Mouse (Mus musculus): Measurements from ENCODE around the gene Slc38a1. TPM values are rescaled to one million over a fixed set of nuclear protein-coding genes. Genes with fewer than 3 reads are reported as not detected.

Gene Slc38a1
- 79.8 and 83.8 TPM in 2 replicates for polyA plus RNA-seq (2012; rRNA removed)

DNA sequence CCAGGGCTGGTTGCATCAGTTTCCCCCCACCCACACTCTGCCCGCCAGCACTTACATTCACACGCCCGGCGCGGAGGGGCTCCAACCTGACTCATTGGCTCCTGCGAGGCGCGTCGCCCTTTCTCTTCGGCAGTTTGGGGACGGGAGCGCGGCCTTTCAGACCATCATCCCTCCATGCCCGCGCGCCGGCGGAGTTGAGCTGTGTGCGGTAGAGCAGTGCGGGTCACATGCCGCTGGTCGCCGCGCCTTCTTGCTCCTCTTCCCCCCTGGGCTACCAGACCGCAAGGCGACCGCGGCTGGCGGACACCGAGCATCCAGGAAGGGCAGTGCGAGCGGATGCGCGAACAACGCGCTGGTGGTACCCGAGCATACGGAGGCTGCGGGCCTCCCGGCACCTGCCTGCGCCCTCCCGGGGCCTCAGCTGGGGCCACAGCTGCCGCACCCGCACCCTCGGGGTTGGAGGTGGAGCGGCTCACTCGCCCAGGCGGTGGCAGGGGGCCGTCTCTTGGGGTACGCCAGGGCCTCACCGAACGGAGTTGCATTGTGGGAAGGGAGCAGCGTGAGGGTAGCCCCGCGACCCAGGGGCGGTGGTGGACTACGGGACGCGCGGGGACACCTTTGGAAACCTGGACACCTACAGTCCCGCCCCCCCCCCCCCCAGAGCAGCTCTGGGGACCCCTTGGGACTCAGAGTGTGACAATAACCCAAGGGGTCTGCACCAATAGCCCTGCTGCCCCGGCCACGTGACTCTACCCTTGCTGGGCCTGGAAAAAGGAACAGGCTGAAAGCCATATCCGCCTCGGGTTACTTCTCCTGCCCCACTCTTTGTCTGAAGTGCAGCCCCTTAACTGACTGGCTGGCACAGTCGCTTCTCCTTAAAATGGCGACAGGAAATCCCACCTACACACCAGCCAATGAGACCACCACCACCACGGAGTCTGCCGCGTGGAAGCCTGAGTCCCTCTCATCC is at the start of gene Slc38a1:
Gene Slc38a1, minus strand, starts transcription at position 478 of the 970 bp plus-strand sequence.

Other genes with a start within 250 kb of the Slc38a1 start
- gene Scaf11, start 182.1 kb downstream of the Slc38a1 start, polyA plus RNA-seq (2012; rRNA removed): 29.8 and 32.9 TPM in 2 replicates
- 32.8 and 39.2 TPM in 2 replicates for gene Slc38a2, start 56.8 kb upstream of the Slc38a1 start, polyA plus RNA-seq (2012; rRNA removed)